Mouse (Mus musculus) brain, embryonic 18.5 days (tissue): Measurements from ENCODE around the gene Zbtb8os.

Experiments
- DNase-seq: peaks from one replicate; pipeline ENCODE4 v3.0.0-alpha.2; 2012; ENCODE audit warnings: low read depth, low spot score

Gene Zbtb8os

GRCm38 (mm10) chr4:129335216-129336074 lies at the start of gene Zbtb8os, which contains the start of gene Rbbp4:
Gene Zbtb8os (plus strand): TSS chr4:129335695.
Gene Rbbp4 (minus strand): TSS chr4:129335370.
- peak; percentile 99 for DNase-seq

GRCm38 (mm10) chr4:129286001-129286682 lies 49.4 kb upstream of the Zbtb8os start:
- no peak for DNase-seq

- no peak for DNase-seq
These were observed 48.6 kb upstream of the Zbtb8os start for GRCm38 (mm10) chr4:129286683-129287471.

GRCm38 (mm10) chr4:129287472-129287981 lies 48.0 kb upstream of the Zbtb8os start, which contains the start of gene Sync:
Gene Sync (plus strand): TSS chr4:129287617.
- DNase-seq: no peak

GRCm38 (mm10) chr4:129288067-129288466 lies 47.4 kb upstream of the Zbtb8os start:
- DNase-seq: no peak

GRCm38 (mm10) chr4:129289671-129290070 lies 45.8 kb upstream of the Zbtb8os start:
- DNase-seq: no peak

- DNase-seq: no peak
These were observed 42.7 kb upstream of the Zbtb8os start for GRCm38 (mm10) chr4:129292831-129293230.

GRCm38 (mm10) chr4:129293702-129294101 lies 41.8 kb upstream of the Zbtb8os start:
- no peak for DNase-seq

- DNase-seq: no peak
These were observed 40.3 kb upstream of the Zbtb8os start for GRCm38 (mm10) chr4:129295188-129295587.

- no peak for DNase-seq
These were observed 39.4 kb upstream of the Zbtb8os start for GRCm38 (mm10) chr4:129296066-129296465.

GRCm38 (mm10) chr4:129297724-129298123 lies 37.8 kb upstream of the Zbtb8os start:
- no peak for DNase-seq

GRCm38 (mm10) chr4:129299121-129299520 lies 36.4 kb upstream of the Zbtb8os start:
- no peak for DNase-seq

- DNase-seq: no peak
These were observed 32.1 kb upstream of the Zbtb8os start for GRCm38 (mm10) chr4:129303401-129303800.

GRCm38 (mm10) chr4:129303816-129304215 lies 31.7 kb upstream of the Zbtb8os start:
- DNase-seq: no peak

- DNase-seq: no peak
These were observed 31.2 kb upstream of the Zbtb8os start for GRCm38 (mm10) chr4:129304306-129304705.

GRCm38 (mm10) chr4:129307936-129308335 lies 27.6 kb upstream of the Zbtb8os start:
- DNase-seq: no peak

GRCm38 (mm10) chr4:129313886-129314285 lies 21.6 kb upstream of the Zbtb8os start:
- DNase-seq: no peak

GRCm38 (mm10) chr4:129320876-129321275 lies 14.6 kb upstream of the Zbtb8os start:
- DNase-seq: no peak

GRCm38 (mm10) chr4:129322042-129322441 lies 13.5 kb upstream of the Zbtb8os start:
- no peak for DNase-seq

- DNase-seq: no peak
These were observed 12.0 kb upstream of the Zbtb8os start for GRCm38 (mm10) chr4:129323491-129323890.

- no peak for DNase-seq
These were observed 10.7 kb upstream of the Zbtb8os start for GRCm38 (mm10) chr4:129324756-129325155.

- DNase-seq: no peak
These were observed 9.3 kb upstream of the Zbtb8os start for GRCm38 (mm10) chr4:129326191-129326590.
